Mouse (Mus musculus) MEL (cell line): Measurements from ENCODE around the gene Slc9a3r1. TPM values are rescaled to one million over a fixed set of nuclear protein-coding genes. Genes with fewer than 3 reads are reported as not detected.

Experiments
- DNase-seq: peaks from one replicate; pipeline ENCODE4 v3.0.0; 2011; ENCODE audit warnings: low read depth, low spot score
- H3K27ac ChIP-seq: 2 replicates; pipeline ENCODE4 v1.5.1; 2012; ENCODE audit warnings: low read depth, mild to moderate bottlenecking, control low read depth, low read length, moderate library complexity; ENCODE audit not compliant: control insufficient read depth
- H3K27me3 ChIP-seq, 2 experiments: fragments of 150-350 bp in 1 of 2; sonication (generic) in 1 of 2; 2 replicates each; pipeline ENCODE4 v1.6.1; 2012; ENCODE audit warnings: low read length in 2 of 2, mild to moderate bottlenecking in 2 of 2, improper control_type of control experiment in 1 of 2, moderate library complexity in 1 of 2; ENCODE audit not compliant: insufficient read depth in 2 of 2, control insufficient read depth in 1 of 2
- H3K36me3 ChIP-seq, 2 experiments: 2 replicates each; pipeline ENCODE4 v1.6.1; 2012 to 2014; ENCODE audit warnings: low read length in 2 of 2, improper control_type of control experiment in 1 of 2, inconsistent platforms in 1 of 2, mild to moderate bottlenecking in 1 of 2; ENCODE audit not compliant: insufficient read depth in 2 of 2, control insufficient read depth in 1 of 2
- H3K4me1 ChIP-seq, 2 experiments: fragments of 150-350 bp in 1 of 2; sonication (generic) in 1 of 2; 2 replicates each; pipeline ENCODE4 v1.6.1; 2012; ENCODE audit warnings: low read length in 2 of 2, improper control_type of control experiment in 1 of 2, mild to moderate bottlenecking in 1 of 2; ENCODE audit not compliant: insufficient read depth in 2 of 2, control insufficient read depth in 1 of 2
- H3K4me3 ChIP-seq, 2 experiments: fragments of 150-350 bp in 1 of 2; sonication (generic) in 1 of 2; 2 replicates each; pipeline ENCODE4 v1.5.1; 2012; ENCODE audit warnings: low read depth in 2 of 2, low read length in 2 of 2, mild to moderate bottlenecking in 2 of 2, moderate library complexity in 2 of 2, control low read depth in 1 of 2, improper control_type of control experiment in 1 of 2; ENCODE audit not compliant: control insufficient read depth in 1 of 2, insufficient read depth in 1 of 2
- H3K79me2 ChIP-seq: 2 replicates; pipeline ENCODE4 v1.6.1; 2012; ENCODE audit warnings: mild to moderate bottlenecking, low read length, moderate library complexity; ENCODE audit not compliant: control insufficient read depth, poor library complexity, insufficient read depth
- H3K9ac ChIP-seq: 2 replicates; pipeline ENCODE4 v1.6.1; 2012; ENCODE audit warnings: low read depth, mild to moderate bottlenecking, control low read depth, low read length, moderate library complexity; ENCODE audit not compliant: control insufficient read depth, poor library complexity, severe bottlenecking
- H3K9me3 ChIP-seq: fragments of 150-350 bp; sonication (generic); replicated peaks from 2 replicates; pipeline ENCODE4 v1.6.1; 2012; ENCODE audit warnings: mild to moderate bottlenecking, low read length, improper control_type of control experiment, moderate library complexity; ENCODE audit not compliant: insufficient read depth
- BHLHE40 ChIP-seq: IDR thresholded peaks from 2 replicates; pipeline ENCODE4 v1.6.1; 2012; ENCODE audit warnings: low read depth, mild to moderate bottlenecking, inconsistent platforms, low read length, improper control_type of control experiment, borderline replicate concordance
- CTCF ChIP-seq, 3 experiments: IDR thresholded peaks in 2 of 3; conservative IDR thresholded peaks in 1 of 3; 2 replicates each; pipeline ENCODE4 v1.5.1; 2011 to 2012; ENCODE audit warnings: low read length in 3 of 3, low read depth in 2 of 3, mild to moderate bottlenecking in 2 of 3, improper control_type of control experiment in 1 of 3, inconsistent platforms in 1 of 3, mixed read lengths in 1 of 3, moderate library complexity in 1 of 3; ENCODE audit not compliant: control insufficient read depth in 1 of 3, insufficient read depth in 1 of 3, poor library complexity in 1 of 3, severe bottlenecking in 1 of 3
- E2F4 ChIP-seq: IDR thresholded peaks from 2 replicates; pipeline ENCODE4 v1.6.1; 2011; ENCODE audit warnings: low read depth, low read length, improper control_type of control experiment, borderline replicate concordance
- EP300 ChIP-seq, 2 experiments: IDR thresholded peaks; 2 replicates each; pipeline ENCODE4 v1.6.1; 2011; ENCODE audit warnings: improper control_type of control experiment in 2 of 2, low read length in 2 of 2, low read depth in 1 of 2, mild to moderate bottlenecking in 1 of 2
- ETS1 ChIP-seq: IDR thresholded peaks from 2 replicates; pipeline ENCODE4 v1.6.1; 2012; ENCODE audit warnings: low read depth, mild to moderate bottlenecking, inconsistent platforms, low read length, improper control_type of control experiment, moderate library complexity
- GABPA ChIP-seq: IDR thresholded peaks from 2 replicates; pipeline ENCODE4 v1.6.1; 2012; ENCODE audit warnings: low read depth, mild to moderate bottlenecking, inconsistent platforms, low read length, improper control_type of control experiment, moderate library complexity
- HCFC1 ChIP-seq: IDR thresholded peaks from 2 replicates; pipeline ENCODE4 v1.6.1; 2012; ENCODE audit warnings: low read depth, mild to moderate bottlenecking, inconsistent platforms, low read length, improper control_type of control experiment, moderate library complexity
- JUND ChIP-seq: IDR thresholded peaks from 2 replicates; pipeline ENCODE4 v1.6.1; 2011; ENCODE audit warnings: low read depth, mild to moderate bottlenecking, improper control_type of control experiment, low read length
- MAFK ChIP-seq: IDR thresholded peaks from 2 replicates; pipeline ENCODE4 v1.6.1; 2011; ENCODE audit warnings: low read depth, mild to moderate bottlenecking, low read length, improper control_type of control experiment, borderline replicate concordance
- MAZ ChIP-seq: IDR thresholded peaks from 2 replicates; pipeline ENCODE4 v1.6.1; 2012; ENCODE audit warnings: low read depth, mild to moderate bottlenecking, inconsistent platforms, low read length, improper control_type of control experiment
- MEF2A ChIP-seq: IDR thresholded peaks from 2 replicates; pipeline ENCODE4 v1.6.1; 2014; ENCODE audit warnings: low read depth, mild to moderate bottlenecking, inconsistent platforms, low read length, improper control_type of control experiment; ENCODE audit not compliant: poor library complexity, insufficient replicate concordance, severe bottlenecking; ENCODE audit errors: extremely low read depth
- MXI1 ChIP-seq: IDR thresholded peaks from 2 replicates; pipeline ENCODE4 v1.6.1; 2011; ENCODE audit warnings: mild to moderate bottlenecking, low read depth, low read length, improper control_type of control experiment
- MYB ChIP-seq: IDR thresholded peaks from 2 replicates; pipeline ENCODE4 v1.6.1; 2011; ENCODE audit warnings: mild to moderate bottlenecking, low read depth, low read length, improper control_type of control experiment
- MYC ChIP-seq: IDR thresholded peaks from 2 replicates; pipeline ENCODE4 v1.6.1; 2011; ENCODE audit warnings: low read depth, mild to moderate bottlenecking, low read length, improper control_type of control experiment, moderate library complexity
- NRF1 ChIP-seq: IDR thresholded peaks from 2 replicates; pipeline ENCODE4 v1.6.1; 2014; ENCODE audit warnings: low read depth, mild to moderate bottlenecking, inconsistent platforms, low read length, improper control_type of control experiment, moderate library complexity; ENCODE audit not compliant: poor library complexity, insufficient read depth, severe bottlenecking
- RAD21 ChIP-seq: IDR thresholded peaks from 2 replicates; pipeline ENCODE4 v1.6.1; 2011; ENCODE audit warnings: mild to moderate bottlenecking, low read depth, low read length, improper control_type of control experiment
- SIN3A ChIP-seq: IDR thresholded peaks from 2 replicates; pipeline ENCODE4 v1.6.1; 2012; ENCODE audit warnings: low read length, improper control_type of control experiment, inconsistent platforms
- SMC3 ChIP-seq: IDR thresholded peaks from 2 replicates; pipeline ENCODE4 v1.6.1; 2011; ENCODE audit warnings: low read depth, low read length, improper control_type of control experiment
- TAL1 ChIP-seq: IDR thresholded peaks from 2 replicates; pipeline ENCODE4 v1.6.1; 2012; ENCODE audit warnings: mild to moderate bottlenecking, inconsistent platforms, low read length, moderate library complexity, mixed read lengths
- TBP ChIP-seq: IDR thresholded peaks from 2 replicates; pipeline ENCODE4 v1.8.0; 2011; ENCODE audit warnings: low read depth, low read length, improper control_type of control experiment
- USF2 ChIP-seq, 2 experiments: IDR thresholded peaks; 2 replicates each; pipeline ENCODE4 v1.6.1; 2011 to 2012; ENCODE audit warnings: improper control_type of control experiment in 2 of 2, low read length in 2 of 2, borderline replicate concordance in 1 of 2, inconsistent platforms in 1 of 2, low read depth in 1 of 2, mild to moderate bottlenecking in 1 of 2; ENCODE audit not compliant: insufficient read depth in 1 of 2
- ZC3H11A ChIP-seq: IDR thresholded peaks from 2 replicates; pipeline ENCODE4 v1.6.1; 2012; ENCODE audit warnings: low read depth, mild to moderate bottlenecking, inconsistent platforms, low read length, improper control_type of control experiment
- ZMIZ1 ChIP-seq: IDR thresholded peaks from 2 replicates; pipeline ENCODE4 v1.6.1; 2012; ENCODE audit warnings: low read depth, mild to moderate bottlenecking, inconsistent platforms, low read length, improper control_type of control experiment, moderate library complexity
- ZNF384 ChIP-seq: IDR thresholded peaks from 2 replicates; pipeline ENCODE4 v1.6.1; 2012; ENCODE audit warnings: low read depth, mild to moderate bottlenecking, inconsistent platforms, low read length, improper control_type of control experiment
- polyA plus RNA-seq, 2 experiments: library from polyadenylated mRNA; stranded (reverse) in 1 of 2; unstranded in 1 of 2; fragments of >175 nt in 1 of 2; fragments of >200 nt in 1 of 2; gene quantifications; 2 replicates each; pipeline versions ENCODE4 v1.2.1 to v1.2.4; 2012; ENCODE audit warnings: low replicate concordance in 2 of 2, low read depth in 1 of 2; ENCODE audit not compliant: insufficient read length in 2 of 2, insufficient read depth in 1 of 2, missing spikeins in 1 of 2
- total RNA-seq: library from RNA; depleted of rRNA; stranded (reverse); fragments of 300-350 nt; gene quantifications from 2 replicates; pipeline ENCODE4 v1.2.3, GENCODE M21; 2012

Slc9a3r1 gene
- total and polyA plus RNA-seq, 3 experiments: 112 to 127 TPM; not detected in 1

DNA sequence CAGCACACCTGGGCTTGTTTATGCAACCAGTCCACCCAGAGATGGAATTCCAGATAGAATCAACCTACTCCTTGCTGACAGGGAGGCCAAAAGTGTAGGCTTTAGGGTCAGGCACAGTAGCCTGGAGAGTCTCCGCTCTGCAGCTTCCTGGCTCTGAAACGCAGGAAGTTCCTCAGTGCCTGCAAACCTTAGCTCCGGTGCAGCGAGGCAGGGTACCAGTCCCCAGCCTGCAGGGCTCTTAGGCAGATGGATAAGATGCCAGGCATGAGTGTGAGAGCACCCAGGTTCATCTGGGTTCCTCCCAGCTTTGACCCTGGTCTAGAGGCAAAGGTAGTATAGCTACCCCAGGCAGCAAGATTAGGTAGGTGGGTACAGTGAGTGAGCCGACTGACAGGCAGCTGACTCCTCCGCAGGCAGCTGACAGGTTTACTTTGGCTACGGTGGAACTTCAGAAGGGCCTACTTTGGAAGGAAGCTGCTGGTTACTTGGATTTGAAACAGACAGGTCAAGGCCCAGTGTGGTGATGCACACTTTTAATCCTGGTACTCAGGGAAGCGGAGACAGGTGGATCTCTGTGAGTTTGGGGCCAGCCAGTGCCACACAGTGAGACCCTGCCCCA lies 4.6 kb downstream of the Slc9a3r1 start:
- no peak for TF ChIP-seq ZNF384
- no peak for TF ChIP-seq ZMIZ1
- no peak for TF ChIP-seq ZC3H11A
- no peak for TF ChIP-seq TAL1
- TF ChIP-seq SIN3A: no peak
- no peak for TF ChIP-seq RAD21
- TF ChIP-seq CTCF (IDR thresholded peaks at IDR 0.05 in 2 of 3, conservative IDR thresholded peaks at IDR 0.05 in 1 of 3; ENCODE audit: control insufficient read depth in 1 of 3, insufficient read depth in 1 of 3, low read depth in 2 of 3, low read length in 3 of 3, poor library complexity in 1 of 3, severe bottlenecking in 1 of 3): no peak
- TF ChIP-seq E2F4: no peak
- TF ChIP-seq HCFC1: no peak
- no peak for TF ChIP-seq NRF1
- TF ChIP-seq SMC3: no peak
- no peak for TF ChIP-seq EP300 (IDR thresholded peaks at IDR 0.05; ENCODE audit: low read depth in 1 of 2, low read length in 2 of 2)
- TF ChIP-seq TBP: no peak
- no peak for TF ChIP-seq MAZ
- no peak for TF ChIP-seq MYC
- TF ChIP-seq MEF2A: no peak
- peaks cover 7 to 11% of the 10 kb centered on the region in 2 experiments for H3K36me3 ChIP-seq

DNA sequence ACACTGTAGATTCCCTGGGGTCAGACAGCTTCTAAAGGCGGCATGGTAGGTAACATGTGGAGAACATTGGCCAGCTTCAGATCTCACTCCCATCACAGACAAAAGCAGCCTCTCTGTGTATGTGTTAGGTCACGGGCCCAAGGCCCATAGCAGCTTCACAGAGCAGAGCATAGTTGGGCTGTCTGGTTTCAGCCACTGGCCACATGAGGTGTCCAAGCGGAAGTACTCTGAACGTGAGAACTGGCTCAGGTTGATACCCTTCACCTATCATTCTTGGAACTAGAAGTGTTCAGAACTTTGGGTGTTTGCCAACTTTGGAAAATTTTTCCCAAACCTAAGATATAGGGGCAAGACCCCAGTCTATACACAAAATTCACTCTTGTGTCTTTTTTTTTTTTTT lies 6.3 kb downstream of the Slc9a3r1 start:
- Histone ChIP-seq H3K79me2 (peaks cover 34% of the 10 kb centered on the region), H3K4me1 (peaks cover 0 to 11% of the 10 kb centered on the region in 2 experiments), H3K4me3 (no peak overlapping the region), H3K36me3 (peaks cover 7 to 11% of the 10 kb centered on the region in 2 experiments)
- no peak for DNase-seq
- TF ChIP-seq MAFK (no peak), HCFC1 (no peak), E2F4 (no peak), ZC3H11A (no peak), MEF2A (no peak), ZMIZ1 (no peak), ETS1 (no peak), GABPA (no peak), USF2 (IDR thresholded peaks at IDR 0.05; ENCODE audit: borderline replicate concordance in 1 of 2, insufficient read depth in 1 of 2, low read depth in 1 of 2, low read length in 2 of 2) (no peak), TBP (no peak), SMC3 (no peak), JUND (no peak), MXI1 (no peak), MYB (no peak), MYC (no peak), ZNF384 (no peak), BHLHE40 (no peak)
- TF ChIP-seq, all 39 proteins: peak for 0
- H3K27me3 ChIP-seq: no peaks in the 10 kb centered on the region
- no peaks in the 10 kb centered on the region for H3K9me3 ChIP-seq
- no peak overlapping the region for H3K27ac ChIP-seq
- H3K9ac ChIP-seq: no peak overlapping the region

More for the DNA sequence above, 4.6 kb downstream of the Slc9a3r1 start:
- Histone ChIP-seq H3K79me2 (peaks cover 47% of the 10 kb centered on the region), H3K27me3 (no peaks in the 10 kb centered on the region), H3K9ac (no peak overlapping the region), H3K4me1 (peaks cover 0 to 11% of the 10 kb centered on the region in 2 experiments), H3K27ac (no peak overlapping the region), H3K4me3 (no peak overlapping the region), H3K9me3 (no peaks in the 10 kb centered on the region)
- no peak for DNase-seq
